Mouse (Mus musculus) fat pad, adult 2 months (tissue): ENCODE results near the gene Gm45213.

Experiments used
- DNase-seq: peaks from one replicate; pipeline ENCODE4 v3.0.0-alpha.2; 2011; ENCODE audit warnings: low read depth, low spot score; ENCODE audit errors: extremely low read depth

Gm45213 gene

GRCm38 (mm10) chr7:66106581-66107056, 63.2 kb downstream of the Gm45213 start:
- peak; percentile 68 for DNase-seq

DNA sequence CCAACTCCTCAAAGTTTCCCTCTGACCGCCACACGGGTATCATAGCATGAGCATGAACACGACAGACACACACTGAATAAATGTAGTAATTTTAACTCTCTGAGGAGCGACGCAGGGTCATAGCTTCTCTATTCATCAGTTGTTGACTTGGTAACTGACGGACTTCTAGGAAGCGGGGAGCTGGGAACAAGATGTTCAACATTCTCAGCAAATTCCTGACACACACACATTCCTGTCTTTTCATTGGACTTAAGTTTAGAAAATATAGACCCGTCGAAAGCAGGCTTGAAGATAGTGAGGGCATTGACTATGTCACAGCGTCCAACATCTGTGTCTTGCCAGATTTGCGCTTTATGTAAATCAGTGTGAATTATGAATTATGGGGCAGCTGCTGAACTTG, 63.8 kb downstream of the Gm45213 start:
- DNase-seq: no peak

GRCm38 (mm10) chr7:66107930-66108329, 64.5 kb downstream of the Gm45213 start:
- no peak for DNase-seq

GRCm38 (mm10) chr7:66108961-66109854, 65.8 kb downstream of the Gm45213 start, which contains the start of gene Chsy1:
Gene Chsy1 (plus strand): TSS chr7:66109515.
- no peak for DNase-seq

- DNase-seq: no peak
These were observed 66.6 kb downstream of the Gm45213 start for GRCm38 (mm10) chr7:66109855-66110635.

DNA sequence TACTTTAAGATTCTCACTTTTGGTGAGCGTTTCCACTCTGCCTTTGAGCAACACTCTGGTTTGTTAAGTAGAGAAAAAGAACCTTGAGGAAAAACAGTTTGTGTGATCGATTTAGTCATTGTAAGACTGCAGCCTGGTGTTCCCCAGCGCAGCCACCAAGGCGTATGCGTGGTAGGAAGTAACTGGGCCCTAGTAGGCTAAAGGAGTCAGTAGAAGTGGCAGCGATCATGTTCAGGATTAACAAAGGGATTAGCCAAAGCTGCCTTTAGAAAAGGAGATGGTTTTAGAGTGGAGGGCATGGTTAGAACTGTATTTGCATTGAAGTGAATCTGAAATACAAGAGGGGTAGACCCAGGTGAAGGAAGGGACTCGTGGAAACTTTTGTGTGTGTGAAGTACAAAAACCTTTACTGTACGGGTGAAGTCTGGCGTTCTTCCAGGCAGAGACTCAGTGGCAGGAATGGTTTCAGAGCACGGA, 67.3 kb downstream of the Gm45213 start:
- no peak for DNase-seq

GRCm38 (mm10) chr7:66111211-66111610, 67.8 kb downstream of the Gm45213 start:
- no peak for DNase-seq
